Mouse (Mus musculus): ENCODE measurements around the gene Anapc15-ps. TPM values are rescaled to one million over a fixed set of nuclear protein-coding genes. Genes with fewer than 3 reads are reported as not detected.

Gene Anapc15-ps
- polyA plus RNA-seq, 1 experiment: 0.37 TPM

- TF ChIP-seq MAX (IDR thresholded peaks at IDR 0.05; ENCODE audit: low read depth): no peak
- TF ChIP-seq SRF (IDR thresholded peaks at IDR 0.05; ENCODE audit: control insufficient read depth, insufficient read length, low read depth): no peak
- no peak for TF ChIP-seq USF1 (IDR thresholded peaks at IDR 0.05; ENCODE audit: low read depth)
- no peak for TF ChIP-seq REST (IDR thresholded peaks at IDR 0.05; ENCODE audit: insufficient read depth, insufficient read length)
- no peak for TF ChIP-seq POLR2AphosphoS2 (IDR thresholded peaks at IDR 0.05; ENCODE audit: insufficient read length, low read depth)
- no peak for TF ChIP-seq TCF12 (IDR thresholded peaks at IDR 0.05; ENCODE audit: insufficient read depth, poor library complexity, severe bottlenecking)
- TF ChIP-seq E2F4 (IDR thresholded peaks at IDR 0.05; ENCODE audit: insufficient read depth): no peak
- no peak for TF ChIP-seq MYOD1 (IDR thresholded peaks at IDR 0.05; ENCODE audit: control insufficient read depth in 1 of 3, insufficient read length in 2 of 3, low read depth in 2 of 3)
- no peak for TF ChIP-seq MYOG (IDR thresholded peaks at IDR 0.05; ENCODE audit: control insufficient read depth in 1 of 3, insufficient read depth in 1 of 3, insufficient read length in 2 of 3, low read depth in 2 of 3)
- TF ChIP-seq CEBPB (IDR thresholded peaks at IDR 0.05; ENCODE audit: insufficient read depth, poor library complexity, severe bottlenecking): no peak
- no peak for TF ChIP-seq POLR2A (IDR thresholded peaks at IDR 0.05; ENCODE audit: insufficient read length, low read depth)
- TF ChIP-seq TCF3 (IDR thresholded peaks at IDR 0.05; ENCODE audit: insufficient read length, low read depth): no peak
- H3K4me2 ChIP-seq (ENCODE audit: low read depth): no peak overlapping the region
Measured at GRCm38 (mm10) chr10:95680153-95681057, 7.2 kb upstream of the Anapc15-ps start.

GRCm38 (mm10) chr10:95679131-95679530 lies 5.9 kb upstream of the Anapc15-ps start:
- Histone ChIP-seq H3ac (ENCODE audit: control insufficient read depth, insufficient read length) (no peak overlapping the region), H3K27me3 (ENCODE audit: control insufficient read depth, insufficient read depth, insufficient read length) (no peaks in the 10 kb centered on the region), H3K4me2 (ENCODE audit: low read depth) (no peak overlapping the region), H3K4me3 (no peak overlapping the region), H3K36me3 (ENCODE audit: control insufficient read depth, insufficient read depth) (no peaks in the 10 kb centered on the region), H3K79me2 (ENCODE audit: control insufficient read depth, insufficient read depth) (no peaks in the 10 kb centered on the region)
- TF ChIP-seq SRF (IDR thresholded peaks at IDR 0.05; ENCODE audit: control insufficient read depth, insufficient read length, low read depth) (no peak), E2F4 (IDR thresholded peaks at IDR 0.05; ENCODE audit: insufficient read depth) (no peak), REST (IDR thresholded peaks at IDR 0.05; ENCODE audit: insufficient read depth, insufficient read length) (no peak), TCF12 (IDR thresholded peaks at IDR 0.05; ENCODE audit: insufficient read depth, poor library complexity, severe bottlenecking) (no peak), POLR2A (IDR thresholded peaks at IDR 0.05; ENCODE audit: insufficient read length, low read depth) (no peak), TCF3 (IDR thresholded peaks at IDR 0.05; ENCODE audit: insufficient read length, low read depth) (no peak), MYOG (IDR thresholded peaks at IDR 0.05; ENCODE audit: control insufficient read depth in 1 of 3, insufficient read depth in 1 of 3, insufficient read length in 2 of 3, low read depth in 2 of 3) (no peak), MYOD1 (IDR thresholded peaks at IDR 0.05; ENCODE audit: control insufficient read depth in 1 of 3, insufficient read length in 2 of 3, low read depth in 2 of 3) (no peak), MAX (IDR thresholded peaks at IDR 0.05; ENCODE audit: low read depth) (no peak), POLR2AphosphoS2 (IDR thresholded peaks at IDR 0.05; ENCODE audit: insufficient read length, low read depth) (no peak), USF1 (IDR thresholded peaks at IDR 0.05; ENCODE audit: low read depth) (no peak), CEBPB (IDR thresholded peaks at IDR 0.05; ENCODE audit: insufficient read depth, poor library complexity, severe bottlenecking) (no peak)

More at GRCm38 (mm10) chr10:95680153-95681057, 7.2 kb upstream of the Anapc15-ps start:
- Histone ChIP-seq H3K27me3 (ENCODE audit: control insufficient read depth, insufficient read depth, insufficient read length) (no peaks in the 10 kb centered on the region), H3K36me3 (ENCODE audit: control insufficient read depth, insufficient read depth) (no peaks in the 10 kb centered on the region), H3K79me2 (ENCODE audit: control insufficient read depth, insufficient read depth) (no peaks in the 10 kb centered on the region), H3ac (ENCODE audit: control insufficient read depth, insufficient read length) (no peak overlapping the region), H3K4me3 (no peak overlapping the region)

- no peak for TF ChIP-seq MYOG (IDR thresholded peaks at IDR 0.05; ENCODE audit: control insufficient read depth in 1 of 3, insufficient read depth in 1 of 3, insufficient read length in 2 of 3, low read depth in 2 of 3)
- TF ChIP-seq TCF3 (IDR thresholded peaks at IDR 0.05; ENCODE audit: insufficient read length, low read depth): no peak
- TF ChIP-seq CEBPB (IDR thresholded peaks at IDR 0.05; ENCODE audit: insufficient read depth, poor library complexity, severe bottlenecking): no peak
- TF ChIP-seq MAX (IDR thresholded peaks at IDR 0.05; ENCODE audit: low read depth): no peak
- no peak for TF ChIP-seq SRF (IDR thresholded peaks at IDR 0.05; ENCODE audit: control insufficient read depth, insufficient read length, low read depth)
- TF ChIP-seq POLR2AphosphoS2 (IDR thresholded peaks at IDR 0.05; ENCODE audit: insufficient read length, low read depth): no peak
- no peak for TF ChIP-seq POLR2A (IDR thresholded peaks at IDR 0.05; ENCODE audit: insufficient read length, low read depth)
- TF ChIP-seq REST (IDR thresholded peaks at IDR 0.05; ENCODE audit: insufficient read depth, insufficient read length): no peak
- TF ChIP-seq MYOD1 (IDR thresholded peaks at IDR 0.05; ENCODE audit: control insufficient read depth in 1 of 3, insufficient read length in 2 of 3, low read depth in 2 of 3): no peak
- no peak for TF ChIP-seq USF1 (IDR thresholded peaks at IDR 0.05; ENCODE audit: low read depth)
Measured at GRCm38 (mm10) chr10:95678661-95679060, 5.4 kb upstream of the Anapc15-ps start.

GRCm38 (mm10) chr10:95678241-95678640 lies 5.0 kb upstream of the Anapc15-ps start:
- Histone ChIP-seq H3ac (ENCODE audit: control insufficient read depth, insufficient read length) (no peak overlapping the region), H3K79me2 (ENCODE audit: control insufficient read depth, insufficient read depth) (no peaks in the 10 kb centered on the region), H3K4me2 (ENCODE audit: low read depth) (no peak overlapping the region), H3K36me3 (ENCODE audit: control insufficient read depth, insufficient read depth) (no peaks in the 10 kb centered on the region), H3K4me3 (no peak overlapping the region), H3K27me3 (ENCODE audit: control insufficient read depth, insufficient read depth, insufficient read length) (no peaks in the 10 kb centered on the region)
- no peak for TF ChIP-seq MAX (IDR thresholded peaks at IDR 0.05; ENCODE audit: low read depth)
- no peak for TF ChIP-seq REST (IDR thresholded peaks at IDR 0.05; ENCODE audit: insufficient read depth, insufficient read length)
- TF ChIP-seq E2F4 (IDR thresholded peaks at IDR 0.05; ENCODE audit: insufficient read depth): no peak
- no peak for TF ChIP-seq TCF12 (IDR thresholded peaks at IDR 0.05; ENCODE audit: insufficient read depth, poor library complexity, severe bottlenecking)
- no peak for TF ChIP-seq SRF (IDR thresholded peaks at IDR 0.05; ENCODE audit: control insufficient read depth, insufficient read length, low read depth)
- TF ChIP-seq POLR2A (IDR thresholded peaks at IDR 0.05; ENCODE audit: insufficient read length, low read depth): no peak
- TF ChIP-seq MYOG (IDR thresholded peaks at IDR 0.05; ENCODE audit: control insufficient read depth in 1 of 3, insufficient read depth in 1 of 3, insufficient read length in 2 of 3, low read depth in 2 of 3): no peak
- no peak for TF ChIP-seq POLR2AphosphoS2 (IDR thresholded peaks at IDR 0.05; ENCODE audit: insufficient read length, low read depth)
- TF ChIP-seq TCF3 (IDR thresholded peaks at IDR 0.05; ENCODE audit: insufficient read length, low read depth): no peak
- TF ChIP-seq USF1 (IDR thresholded peaks at IDR 0.05; ENCODE audit: low read depth): no peak
- TF ChIP-seq CEBPB (IDR thresholded peaks at IDR 0.05; ENCODE audit: insufficient read depth, poor library complexity, severe bottlenecking): no peak
- TF ChIP-seq MYOD1 (IDR thresholded peaks at IDR 0.05; ENCODE audit: control insufficient read depth in 1 of 3, insufficient read length in 2 of 3, low read depth in 2 of 3): no peak

More at GRCm38 (mm10) chr10:95678661-95679060, 5.4 kb upstream of the Anapc15-ps start:
- Histone ChIP-seq H3ac (ENCODE audit: control insufficient read depth, insufficient read length) (no peak overlapping the region), H3K36me3 (ENCODE audit: control insufficient read depth, insufficient read depth) (no peaks in the 10 kb centered on the region), H3K4me2 (ENCODE audit: low read depth) (no peak overlapping the region), H3K79me2 (ENCODE audit: control insufficient read depth, insufficient read depth) (no peaks in the 10 kb centered on the region), H3K27me3 (ENCODE audit: control insufficient read depth, insufficient read depth, insufficient read length) (no peaks in the 10 kb centered on the region), H3K4me3 (no peak overlapping the region)

Data from myocyte (in vitro differentiated cells).